Mouse (Mus musculus): ENCODE results near the gene L3mbtl3.
A peak's percentile ranks its signal among the peaks of the same experiment; 100 is the strongest.

L3mbtl3 gene

DNA sequence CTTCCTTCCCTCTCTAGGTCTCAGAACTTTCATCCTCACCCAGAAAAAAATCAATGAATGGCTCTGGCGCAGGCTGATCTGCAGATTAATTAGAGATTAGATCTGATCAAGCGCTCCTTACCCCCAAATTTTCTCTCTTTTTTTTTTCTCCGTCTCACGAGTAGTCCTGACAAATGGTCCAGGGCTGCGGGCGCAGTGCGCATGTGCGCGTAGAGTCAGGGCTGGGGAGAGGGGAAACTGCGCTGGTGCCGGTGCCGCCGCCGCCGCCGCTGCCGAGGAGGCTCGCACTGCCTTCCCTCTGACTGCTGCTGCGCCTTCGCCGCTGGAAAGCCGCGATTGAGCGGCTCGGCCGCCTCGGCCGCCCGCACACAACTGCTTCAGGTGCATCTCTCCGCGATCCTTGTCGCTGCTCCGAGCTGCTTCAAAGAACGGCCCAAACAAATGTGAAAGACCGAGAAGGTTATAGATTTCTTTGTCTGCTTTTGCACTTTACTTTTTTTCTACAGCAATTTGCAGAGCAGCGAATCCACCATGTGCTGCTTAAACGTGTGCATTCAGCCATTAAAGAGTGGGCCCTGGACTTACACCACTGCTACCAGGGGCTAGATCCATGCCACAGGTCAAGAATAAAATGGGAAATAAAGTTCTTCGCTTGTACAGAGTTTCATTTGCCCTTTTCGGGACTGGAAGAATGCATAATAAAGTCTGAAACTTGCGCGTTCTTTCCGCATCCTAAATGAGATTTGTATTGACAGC, at the start of gene L3mbtl3:
Gene L3mbtl3, minus strand, starts transcription at position 182 of the 756 bp plus-strand sequence.
- peak; percentile 58 for DNase-seq (ENCODE audit: low read depth)

- no peak for DNase-seq (ENCODE audit: low read depth)
Observed at GRCm38 (mm10) chr10:26421168-26421567, 45.4 kb upstream of the L3mbtl3 start.

DNA sequence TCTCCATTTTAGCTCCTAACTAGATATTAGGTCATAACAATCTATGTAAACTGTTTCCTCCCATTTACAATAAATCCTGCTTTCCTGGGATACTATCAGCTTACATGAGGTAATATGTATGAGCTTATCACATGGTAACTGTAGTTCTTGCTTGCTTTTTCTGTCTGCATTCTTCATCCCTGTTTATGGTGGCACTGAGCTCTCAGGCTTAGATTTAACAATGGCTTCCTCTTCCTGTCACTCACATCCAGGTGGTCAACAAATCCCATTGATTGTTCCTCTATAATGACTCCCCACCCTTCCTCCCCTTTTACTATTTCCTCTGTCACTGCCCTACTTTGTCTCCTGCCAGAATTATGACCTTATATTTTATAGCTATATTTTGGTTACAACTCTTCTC, 12.9 kb upstream of the L3mbtl3 start:
- DNase-seq (ENCODE audit: low read depth): no peak

DNA sequence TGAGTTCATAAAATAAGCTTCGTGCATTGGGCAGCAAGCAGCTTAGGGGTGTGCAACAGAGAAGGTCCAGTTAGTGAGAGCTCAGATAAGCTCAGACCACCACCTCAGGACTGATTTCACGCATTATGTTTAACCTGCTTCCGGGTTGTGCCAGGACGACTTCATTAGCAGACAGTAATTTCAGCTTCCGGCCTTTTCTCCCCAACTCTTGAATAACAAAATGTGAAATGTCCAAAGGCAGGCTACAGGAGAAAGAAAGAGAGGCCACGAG, 1.5 kb upstream of the L3mbtl3 start:
- DNase-seq (ENCODE audit: low read depth): no peak

GRCm38 (mm10) chr10:26376546-26377331, 968 bp upstream of the L3mbtl3 start:
- DNase-seq (ENCODE audit: low read depth): no peak

GRCm38 (mm10) chr10:26375351-26375751, 420 bp downstream of the L3mbtl3 start:
- DNase-seq (ENCODE audit: low read depth): no peak

DNA sequence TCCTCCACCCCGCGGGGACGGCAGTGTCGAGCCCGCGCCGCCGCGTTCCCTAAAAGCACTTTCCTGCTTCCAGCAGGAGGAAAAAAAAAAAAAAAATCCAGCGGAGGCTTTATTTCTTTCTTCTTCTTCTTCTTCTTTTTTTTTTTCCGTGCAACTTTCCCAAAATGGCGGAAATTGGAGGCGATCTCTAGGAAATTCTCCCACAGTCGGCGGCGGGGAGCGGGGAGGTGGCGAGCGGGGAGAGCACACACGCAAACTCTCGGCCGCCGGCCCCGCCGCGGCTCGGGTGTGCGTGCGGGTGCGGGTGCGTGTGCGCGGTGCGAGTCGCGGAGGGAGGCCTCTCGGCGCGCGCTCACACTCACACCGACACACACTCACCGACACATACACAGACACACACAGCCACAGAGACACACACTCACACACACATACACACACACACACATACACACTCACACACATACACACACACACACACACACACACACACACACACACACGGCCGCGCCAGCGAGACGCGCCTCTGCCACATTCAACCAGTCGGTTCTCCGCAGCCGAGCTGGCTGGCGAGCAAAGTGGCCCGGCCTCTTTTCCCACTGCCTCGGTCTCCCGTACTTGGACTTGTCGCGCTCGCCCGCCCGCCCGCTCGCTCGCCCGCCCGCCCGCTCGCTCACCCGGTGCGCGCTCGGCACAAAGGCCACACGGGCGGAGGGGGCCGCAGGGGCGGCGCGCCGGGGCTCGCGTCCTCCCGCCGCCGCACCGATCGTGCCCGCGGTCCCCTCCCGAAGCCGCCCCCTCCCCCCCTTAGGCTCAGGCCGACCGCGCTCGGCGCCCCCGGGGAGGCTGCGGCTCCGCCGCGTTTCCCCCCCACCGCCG, 1.1 kb downstream of the L3mbtl3 start:
- DNase-seq (ENCODE audit: low read depth): no peak

GRCm38 (mm10) chr10:26373951-26374435, 1.8 kb downstream of the L3mbtl3 start:
- DNase-seq (ENCODE audit: low read depth): no peak

GRCm38 (mm10) chr10:26372940-26373931, 2.5 kb downstream of the L3mbtl3 start:
- DNase-seq (ENCODE audit: low read depth): peak; percentile 78

GRCm38 (mm10) chr10:26371416-26371815, 4.4 kb downstream of the L3mbtl3 start:
- DNase-seq (ENCODE audit: low read depth): no peak

GRCm38 (mm10) chr10:26364942-26365341, 10.8 kb downstream of the L3mbtl3 start:
- DNase-seq (ENCODE audit: low read depth): no peak

DNA sequence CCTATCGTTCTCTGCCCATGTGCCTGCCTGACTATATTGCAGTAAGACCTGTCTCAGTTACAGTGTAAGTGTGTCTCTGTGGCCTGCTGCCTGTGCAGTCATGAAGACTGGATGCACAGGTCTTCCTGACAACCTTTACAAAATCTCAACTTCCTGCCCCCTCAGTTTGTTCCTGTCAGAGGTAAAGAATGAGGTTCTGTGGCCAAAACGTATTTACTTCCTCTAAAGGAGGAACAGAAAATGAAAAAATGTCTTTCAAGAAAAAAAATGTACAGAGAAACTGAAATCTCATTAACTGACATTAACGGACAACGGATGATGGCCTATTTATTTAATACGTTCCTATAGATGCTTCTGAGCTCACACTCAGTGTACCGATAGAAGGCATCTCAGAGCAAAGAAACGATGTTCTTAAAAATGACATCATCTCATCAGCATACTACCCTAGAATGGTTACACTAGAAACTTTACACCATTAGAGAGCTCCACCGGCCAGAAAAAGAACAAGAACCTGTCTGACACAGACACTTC, 11.4 kb downstream of the L3mbtl3 start:
- no peak for DNase-seq (ENCODE audit: low read depth)

GRCm38 (mm10) chr10:26363605-26364004, 12.2 kb downstream of the L3mbtl3 start:
- no peak for DNase-seq (ENCODE audit: low read depth)

- DNase-seq (ENCODE audit: low read depth): no peak
Observed at GRCm38 (mm10) chr10:26358798-26359197, 17.0 kb downstream of the L3mbtl3 start.

- no peak for DNase-seq (ENCODE audit: low read depth)
Observed at GRCm38 (mm10) chr10:26358231-26358630, 17.5 kb downstream of the L3mbtl3 start.

GRCm38 (mm10) chr10:26353781-26354180, 22.0 kb downstream of the L3mbtl3 start:
- DNase-seq (ENCODE audit: low read depth): no peak

DNA sequence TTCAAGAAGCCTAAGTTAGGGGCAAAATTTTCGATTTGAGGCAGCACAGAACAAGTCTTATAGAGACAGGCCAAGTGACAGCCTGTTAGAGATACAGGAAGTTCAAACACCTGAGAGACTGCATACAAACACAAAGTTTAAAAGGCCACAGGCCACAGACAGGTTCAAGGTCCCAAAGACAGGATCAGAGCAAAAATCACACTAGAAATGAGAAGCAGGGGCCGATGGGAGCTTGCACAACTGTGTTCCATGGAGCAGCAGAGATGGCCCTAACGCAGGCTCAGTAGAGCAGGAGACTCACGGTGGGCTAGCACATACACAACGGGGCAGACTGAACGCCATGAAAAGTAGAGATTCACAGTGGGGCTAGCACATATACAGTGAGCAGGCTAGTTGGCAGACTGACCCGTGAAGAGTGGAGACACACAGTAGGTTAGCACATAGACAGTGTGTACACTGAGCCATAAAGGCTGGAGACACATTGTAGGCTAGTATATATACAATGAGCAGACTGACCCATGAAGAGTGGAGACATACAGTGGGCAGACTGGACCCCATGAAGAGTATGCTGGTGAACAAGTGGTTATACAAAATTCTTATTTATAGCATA, 24.5 kb downstream of the L3mbtl3 start:
- no peak for DNase-seq (ENCODE audit: low read depth)

DNA sequence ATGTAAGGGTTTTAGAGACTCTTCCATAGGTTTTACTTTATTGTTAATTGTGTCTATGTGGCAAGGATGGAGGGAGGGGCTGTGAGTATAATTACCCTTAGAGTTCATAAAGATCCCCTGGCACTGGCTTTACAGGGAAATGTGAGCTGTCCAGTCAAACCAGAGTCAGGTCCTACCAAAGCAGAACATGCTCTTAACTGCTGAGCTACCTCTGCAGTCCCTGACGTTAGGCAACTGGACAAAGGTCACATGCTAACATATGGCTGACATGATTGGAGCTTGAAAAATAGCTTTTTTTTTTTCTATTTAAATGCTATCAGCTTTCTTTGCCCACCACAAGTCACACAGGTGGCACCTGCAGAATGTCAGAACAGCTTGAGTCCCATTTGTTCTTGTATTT, 25.6 kb downstream of the L3mbtl3 start:
- no peak for DNase-seq (ENCODE audit: low read depth)

DNA sequence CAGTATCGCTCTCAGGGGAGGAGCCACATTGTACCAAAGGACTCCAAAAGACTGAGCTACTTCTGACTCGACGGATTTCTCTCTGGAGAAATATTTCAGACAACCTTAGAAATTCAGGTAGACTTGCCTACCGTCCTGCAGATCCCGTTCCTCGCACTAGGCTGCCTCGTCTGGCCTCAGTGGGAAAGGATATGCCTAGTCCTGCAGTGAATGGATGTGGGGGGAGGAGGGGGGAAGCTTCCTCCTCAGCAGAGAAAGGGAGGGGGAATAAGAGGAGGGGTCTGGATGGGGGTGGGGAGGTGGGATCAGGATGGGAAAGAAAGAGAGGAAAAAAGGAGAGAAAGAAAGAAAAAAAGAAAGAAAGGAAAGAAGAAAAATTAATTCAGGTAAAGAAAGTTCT, 28.2 kb downstream of the L3mbtl3 start:
- DNase-seq (ENCODE audit: low read depth): no peak

DNA sequence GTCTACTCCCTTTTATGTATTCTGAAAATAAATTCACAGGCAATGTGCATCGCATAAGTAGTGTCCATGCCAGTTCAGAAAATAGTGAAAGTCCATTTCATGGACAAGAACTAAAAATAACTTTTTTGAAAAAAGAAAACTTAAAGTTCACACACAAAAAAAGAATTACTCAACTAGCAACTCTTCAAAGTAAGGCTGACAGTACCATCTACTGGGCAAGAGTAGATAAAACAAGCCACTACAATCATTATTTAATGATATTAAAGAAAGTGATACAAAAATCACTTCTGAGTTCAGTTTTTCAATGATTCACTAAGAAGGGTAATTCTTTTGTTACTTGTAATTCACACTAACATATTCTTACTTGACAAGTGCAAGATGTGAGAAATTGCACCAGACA, 29.9 kb downstream of the L3mbtl3 start:
- no peak for DNase-seq (ENCODE audit: low read depth)

Data from c-Kit-positive CD71-positive TER-119-negative erythroid progenitor cells, embryonic 14.5 days (primary cell).